Mouse (Mus musculus) neural tube, embryonic 15.5 days (tissue): Measurements from ENCODE around the gene Gm3045. TPM values are rescaled to one million over a fixed set of nuclear protein-coding genes. Genes with fewer than 3 reads are reported as not detected.

ENCODE experiments used
- ATAC-seq: fragments of 200-750 bp; cut with Nextera tagmentation; 2 replicates; pipeline ENCODE4 v1.8.0; 2017; ENCODE audit warnings: mild to moderate bottlenecking, moderate TSS enrichment, moderate library complexity; ENCODE audit not compliant: low FRiP score
- H3K27ac ChIP-seq: fragments of 300-500 bp; sonication (generic); replicated peaks from 2 replicates; pipeline ENCODE4 v1.5.1; 2015; ENCODE audit warnings: mild to moderate bottlenecking, inconsistent platforms
- H3K27me3 ChIP-seq: fragments of 300-500 bp; sonication (generic); replicated peaks from 2 replicates; pipeline ENCODE4 v1.6.1; 2015; ENCODE audit warnings: inconsistent platforms
- H3K36me3 ChIP-seq: fragments of 300-500 bp; sonication (generic); 2 replicates; pipeline ENCODE4 v1.6.1; 2015; ENCODE audit warnings: inconsistent platforms
- H3K4me1 ChIP-seq: fragments of 300-500 bp; sonication (generic); 2 replicates; pipeline ENCODE4 v1.6.1; 2015; ENCODE audit warnings: inconsistent platforms
- H3K4me2 ChIP-seq: fragments of 300-500 bp; sonication (generic); 2 replicates; pipeline ENCODE4 v1.6.1; 2015; ENCODE audit warnings: inconsistent platforms, mild to moderate bottlenecking, moderate library complexity
- H3K4me3 ChIP-seq: fragments of 300-500 bp; sonication (generic); replicated peaks from 2 replicates; pipeline ENCODE4 v1.5.1; 2015; ENCODE audit warnings: mild to moderate bottlenecking, inconsistent platforms
- H3K9ac ChIP-seq: fragments of 300-500 bp; sonication (generic); replicated peaks from 2 replicates; pipeline ENCODE4 v1.6.1; 2015; ENCODE audit warnings: mild to moderate bottlenecking, inconsistent platforms
- H3K9me3 ChIP-seq: fragments of 300-500 bp; sonication (generic); replicated peaks from 2 replicates; pipeline ENCODE4 v1.6.1; 2016; ENCODE audit warnings: inconsistent platforms
- WGBS: fragments of 180-500 bp; shearing (Covaris S2); methylation state at CpG from one replicate; pipeline ENCODE4 v1.1.7; 2015; ENCODE audit warnings: mixed read lengths; 5-methylcytosine and 5-hydroxymethylcytosine counted together
- polyA plus RNA-seq: library from polyadenylated mRNA; unstranded; fragments of >200 nt; fragmentation: Nextera tagmentation; extraction: Ambion mirVana; gene quantifications from 2 replicates; pipeline ENCODE4 v1.2.1, GENCODE M21; 2015

Gm3045 gene
- polyA plus RNA-seq, 1 experiment from 2014 or later: not detected

DNA sequence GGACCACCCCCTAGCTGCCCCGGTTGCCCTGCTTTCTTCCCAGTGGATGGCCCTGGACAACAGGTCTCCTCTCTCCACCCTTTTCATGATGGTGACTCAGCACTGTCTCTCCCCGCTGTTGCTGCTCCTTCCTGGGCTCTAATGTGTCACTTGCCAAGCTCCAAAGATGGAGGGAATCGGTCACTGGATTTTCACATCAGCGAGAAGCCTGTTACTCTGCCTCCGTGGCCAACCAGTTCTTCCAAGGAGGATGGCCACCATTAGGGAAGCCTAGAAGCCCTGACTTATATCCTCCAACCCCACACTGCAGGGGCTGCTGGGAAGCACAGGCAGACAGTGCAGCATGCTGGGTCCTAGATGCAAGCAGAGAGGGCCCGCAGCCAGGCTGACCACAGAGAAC is 44.8 kb downstream of the Gm3045 start:
- Histone ChIP-seq H3K9ac (no peak overlapping the region), H3K9me3 (0 out of 2 replicates have a peak, but pooled peaks cover 3% of the 10 kb centered on the region), H3K4me2 (no peak overlapping the region), H3K4me1 (peaks cover 10% of the 10 kb centered on the region), H3K27me3 (no peaks in the 10 kb centered on the region), H3K27ac (no peak overlapping the region), H3K4me3 (no peak overlapping the region), H3K36me3 (no peaks in the 10 kb centered on the region)
- ATAC-seq: no peak
- 87% methylated on average over 6 of the region's 6 CpGs for WGBS

DNA sequence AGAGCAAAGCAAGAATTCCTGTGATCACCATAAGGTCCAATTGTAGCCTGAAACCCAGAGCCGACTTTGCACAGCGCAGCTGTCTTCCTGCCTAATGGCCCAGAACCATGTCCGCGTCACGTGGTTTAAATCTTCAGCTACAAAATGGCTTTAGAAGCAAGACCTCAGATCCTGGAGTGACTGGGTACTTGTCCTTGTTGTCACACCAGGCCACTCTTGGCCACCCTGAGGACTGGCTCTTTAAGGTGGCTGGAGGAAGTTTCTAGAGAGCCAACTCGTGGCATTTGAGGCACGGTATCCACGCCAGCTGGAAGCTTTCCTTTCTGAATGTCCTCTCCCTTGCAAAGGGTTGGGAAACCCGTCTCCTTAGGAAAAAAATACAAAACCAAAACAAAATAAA is 45.6 kb downstream of the Gm3045 start:
- Histone ChIP-seq H3K27ac (0 out of 2 replicates have a peak overlapping the region, but pooled peaks have one; percentile 33), H3K4me3 (no peak overlapping the region), H3K9me3 (no peaks in the 10 kb centered on the region), H3K9ac (no peak overlapping the region), H3K27me3 (no peaks in the 10 kb centered on the region), H3K36me3 (no peaks in the 10 kb centered on the region), H3K4me2 (no peak overlapping the region), H3K4me1 (peaks cover 10% of the 10 kb centered on the region)
- no peak for ATAC-seq
- WGBS: 51% methylated on average over 9 of the region's 9 CpGs

DNA sequence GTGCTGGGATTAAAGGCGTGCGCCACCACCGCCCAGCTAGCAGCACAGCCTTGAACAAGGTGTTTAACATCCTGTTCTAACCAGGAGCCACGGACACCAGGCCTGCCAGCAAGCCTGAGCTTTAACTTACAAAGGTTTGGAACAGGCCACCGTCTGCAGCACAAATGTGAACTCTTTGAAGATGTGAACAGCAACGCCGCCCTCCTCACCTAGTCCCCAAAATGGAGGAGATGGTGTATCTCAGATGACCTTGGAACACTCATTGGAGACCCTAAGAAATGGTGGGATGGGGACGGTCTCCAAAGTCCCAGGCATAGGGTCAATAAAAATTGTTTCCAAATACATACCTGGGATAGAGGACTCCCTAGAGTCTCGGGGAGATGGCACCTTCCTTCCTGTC is 46.3 kb downstream of the Gm3045 start:
- H3K4me3 ChIP-seq: no peak overlapping the region
- no peak overlapping the region for H3K9ac ChIP-seq
- no peak for ATAC-seq
- WGBS: 95% methylated on average over 9 of the region's 9 CpGs
- no peak overlapping the region for H3K27ac ChIP-seq
- H3K9me3 ChIP-seq: no peaks in the 10 kb centered on the region
- peaks cover 10% of the 10 kb centered on the region for H3K4me1 ChIP-seq
- no peak overlapping the region for H3K4me2 ChIP-seq
- no peaks in the 10 kb centered on the region for H3K27me3 ChIP-seq
- no peaks in the 10 kb centered on the region for H3K36me3 ChIP-seq

DNA sequence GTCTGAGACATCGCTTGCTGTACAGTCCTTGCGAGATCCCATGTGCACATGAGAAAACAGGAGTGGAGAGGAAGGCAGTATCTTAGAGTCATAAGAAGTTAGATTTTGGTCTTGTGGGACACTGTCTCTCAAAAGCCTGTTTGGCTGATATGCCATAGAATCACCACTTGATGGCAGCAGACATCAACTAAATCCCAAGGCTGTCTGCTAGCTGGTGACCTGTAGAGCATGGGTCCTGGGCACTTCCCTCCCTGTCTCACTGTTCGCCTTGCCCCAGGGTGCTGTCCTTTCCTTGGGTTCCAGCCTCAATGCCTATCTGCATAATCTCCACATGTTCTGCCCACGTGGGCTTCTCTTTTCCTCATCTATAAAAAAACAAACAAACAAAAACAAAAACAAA is 49.0 kb downstream of the Gm3045 start:
- H3K4me2 ChIP-seq: no peak overlapping the region

DNA sequence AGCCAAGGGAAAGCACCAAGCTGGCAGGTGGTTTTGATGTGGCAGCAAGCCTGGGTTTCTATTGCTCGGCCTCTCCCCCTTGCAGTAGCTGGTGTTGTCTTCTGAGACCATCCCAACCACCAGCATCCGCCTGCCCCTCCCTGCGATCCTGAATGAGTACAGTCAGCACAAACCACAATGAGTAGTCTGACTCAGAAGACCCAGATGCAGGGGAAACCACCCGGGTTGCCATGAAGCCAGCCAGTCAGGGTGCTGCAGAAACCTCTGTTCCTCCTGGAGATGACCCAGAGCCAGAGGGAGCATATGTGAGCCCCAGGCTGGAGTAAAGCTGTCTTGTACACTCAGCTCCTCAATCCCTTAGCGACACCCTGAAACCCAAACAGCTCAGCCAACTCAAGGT is 50.4 kb downstream of the Gm3045 start:
- H3K4me2 ChIP-seq: no peak overlapping the region
- H3K9me3 ChIP-seq: no peaks in the 10 kb centered on the region
- no peak overlapping the region for H3K27ac ChIP-seq
- WGBS: 78% methylated on average over 5 of the region's 5 CpGs
- no peaks in the 10 kb centered on the region for H3K27me3 ChIP-seq
- ATAC-seq: no peak
- peaks cover 3% of the 10 kb centered on the region for H3K4me1 ChIP-seq
- no peak overlapping the region for H3K9ac ChIP-seq
- no peak overlapping the region for H3K4me3 ChIP-seq
- H3K36me3 ChIP-seq: no peaks in the 10 kb centered on the region

More for the DNA sequence above, 49.0 kb downstream of the Gm3045 start:
- Histone ChIP-seq H3K27me3 (no peaks in the 10 kb centered on the region), H3K27ac (no peak overlapping the region), H3K36me3 (no peaks in the 10 kb centered on the region), H3K9me3 (no peaks in the 10 kb centered on the region), H3K4me3 (no peak overlapping the region), H3K9ac (no peak overlapping the region), H3K4me1 (peaks cover 10% of the 10 kb centered on the region)
- ATAC-seq: peak; percentile 57
- 36% methylated on average over 4 of the region's 4 CpGs for WGBS

DNA sequence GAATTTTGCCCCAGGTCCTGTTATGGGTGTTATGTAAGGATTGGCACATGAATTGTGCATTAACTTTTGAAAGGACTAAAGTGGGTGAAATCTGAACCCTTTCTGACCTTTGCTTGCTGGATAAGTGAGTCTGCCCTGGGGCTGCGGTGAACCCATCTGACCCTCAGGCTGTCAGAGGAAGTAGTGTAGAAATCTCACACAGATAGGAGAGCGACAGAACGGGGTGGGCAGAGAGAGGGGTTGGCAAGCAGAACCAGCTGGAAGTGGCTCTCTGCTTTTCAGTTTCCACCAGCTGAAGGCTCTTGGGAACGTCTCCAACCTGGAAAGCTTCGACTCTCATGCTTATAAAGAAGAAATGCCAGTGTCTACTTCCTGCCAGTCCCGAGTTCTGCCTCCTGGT is 50.9 kb downstream of the Gm3045 start:
- Histone ChIP-seq H3K4me3 (no peak overlapping the region), H3K9ac (no peak overlapping the region), H3K27ac (no peak overlapping the region), H3K36me3 (no peaks in the 10 kb centered on the region), H3K4me1 (no peaks in the 10 kb centered on the region), H3K27me3 (no peaks in the 10 kb centered on the region), H3K4me2 (no peak overlapping the region), H3K9me3 (no peaks in the 10 kb centered on the region)
- 69% methylated on average over 6 of the region's 6 CpGs for WGBS
- no peak for ATAC-seq

DNA sequence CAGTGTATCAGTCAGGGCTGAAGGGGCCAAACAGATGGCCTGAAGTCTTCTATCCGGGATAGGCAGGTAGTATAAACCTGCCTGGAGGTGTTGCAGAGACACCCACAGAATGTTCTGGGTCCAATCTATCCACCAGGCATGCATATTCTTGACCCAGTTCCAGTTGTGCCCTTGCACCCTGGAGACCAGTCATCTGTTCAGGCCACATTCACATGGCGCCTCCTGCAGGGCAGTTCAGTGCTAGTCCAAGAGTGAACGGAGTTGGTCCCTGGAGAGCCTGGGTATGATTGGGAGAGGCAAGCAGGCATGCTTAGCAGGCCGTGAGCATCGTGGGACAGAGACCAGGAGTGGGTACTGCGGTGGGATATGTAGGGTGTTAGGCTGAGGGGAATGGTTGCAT is 51.6 kb downstream of the Gm3045 start:
- Histone ChIP-seq H3K36me3 (no peaks in the 10 kb centered on the region), H3K27me3 (no peaks in the 10 kb centered on the region), H3K4me3 (no peak overlapping the region), H3K4me2 (no peak overlapping the region), H3K9me3 (no peaks in the 10 kb centered on the region), H3K9ac (no peak overlapping the region), H3K27ac (no peak overlapping the region), H3K4me1 (no peaks in the 10 kb centered on the region)
- WGBS: 79% methylated on average over 6 of the region's 6 CpGs
- no peak for ATAC-seq

DNA sequence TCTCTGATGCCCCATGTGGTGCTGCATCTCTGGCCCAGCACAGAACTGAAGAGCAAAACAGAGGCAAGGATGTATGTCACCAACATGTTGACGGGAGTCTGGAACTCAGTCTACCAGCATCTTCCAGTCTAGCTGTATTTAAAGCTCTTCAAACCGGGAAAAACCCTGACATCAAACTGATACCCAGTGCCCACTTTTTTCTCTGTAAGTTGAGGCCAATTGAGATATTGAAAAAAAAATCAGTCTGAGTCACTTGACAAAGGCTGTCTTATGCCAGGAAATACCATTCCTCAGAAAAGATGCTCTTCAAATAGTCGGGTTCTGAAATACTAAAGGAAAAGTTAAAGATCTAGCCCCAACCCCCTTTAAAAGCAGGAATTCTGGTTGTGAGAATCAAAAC is 55.8 kb downstream of the Gm3045 start, which contains the start of gene Il9:
Gene Il9, minus strand, starts transcription at position 101 of the 400 bp plus-strand sequence.
- 87% methylated on average over 3 of the region's 3 CpGs for WGBS
- no peaks in the 10 kb centered on the region for H3K4me1 ChIP-seq
- no peaks in the 10 kb centered on the region for H3K9me3 ChIP-seq
- H3K27ac ChIP-seq: no peak within 1 kb of the TSS
- no peak within 1 kb of the TSS for H3K9ac ChIP-seq
- H3K4me2 ChIP-seq: no peak within 1 kb of the TSS
- no peaks in the 10 kb centered on the region for H3K36me3 ChIP-seq
- ATAC-seq: no peak
- H3K4me3 ChIP-seq: no peak within 1 kb of the TSS
- no peaks in the 10 kb centered on the region for H3K27me3 ChIP-seq

Other genes with a start within 250 kb of the Gm3045 start
- gene Tifab, start 247.7 kb upstream of the Gm3045 start, polyA plus RNA-seq: 1.1 and 2.3 TPM in 2 replicates
- 0.18 TPM in 1 of 2 replicates, not detected in the other for gene Neurog1, start 174.4 kb upstream of the Gm3045 start, polyA plus RNA-seq
- gene Cxcl14, start 130.0 kb upstream of the Gm3045 start, polyA plus RNA-seq: 3.9 and 4.9 TPM in 2 replicates
- gene Slc25a48, start 11.8 kb downstream of the Gm3045 start, polyA plus RNA-seq: 0.05 and 0.06 TPM in 2 replicates
- not detected in 2 replicates for gene Il9, start 55.7 kb downstream of the Gm3045 start, polyA plus RNA-seq
- 3.0 and 4.4 TPM in 2 replicates for gene Fbxl21, start 95.9 kb downstream of the Gm3045 start, polyA plus RNA-seq
- 0.37 TPM in 1 of 2 replicates, not detected in the other for gene Lect2, start 121.9 kb downstream of the Gm3045 start, polyA plus RNA-seq
- 7.7 and 26.4 TPM in 2 replicates for gene Tgfbi, start 182.9 kb downstream of the Gm3045 start, polyA plus RNA-seq